ENCODE assay signal across 34 mouse cellular contexts in genomic region chr5:111687370-111687769, GRCm38 (mm10). TPM values are rescaled to one million over a fixed set of nuclear protein-coding genes. Genes with fewer than 3 reads are reported as not detected.
DNase-seq lines count a peak whose midpoint lies in the region; ATAC-seq and TF ChIP-seq lines count a peak whose summit lies in the region.
"Had no signal": no experiment of that assay in that cellular context is flagged by ENCODE, and none has a peak within 500 bp of the region (broad histone marks: within the 10 kb centered on the region; RNA-seq: fewer than 3 reads in every experiment).

No protein-coding gene starts in this region.

- TF ChIP-seq CTCF in forebrain, postnatal 0 days (IDR thresholded peaks at IDR 0.05; ENCODE audit: low read depth) = no peak

- 74% methylated on average over 5 of the region's 5 CpGs for WGBS in heart, embryonic 16.5 days
- 93% methylated on average over 5 of the region's 5 CpGs for whole genome bisulfite sequencing in forebrain, embryonic 10.5 days
- WGBS in forebrain, postnatal 0 days = 83% methylated on average over 5 of the region's 5 CpGs

- no peak for DNase-seq in heart, adult 18-20 months
- DNase-seq in thymus, postnatal 0 days (ENCODE audit: low spot score) = peak; percentile 68
- peak; percentile 26 to 28 for DNase-seq in thymus, postnatal 36 days
- DNase-seq in forebrain, embryonic 10.5 days (ENCODE audit: extremely low spot score, low spot score) = no peak
- no peak for DNase-seq in forebrain, postnatal 0 days
- DNase-seq: adrenal gland, postnatal 10 days; adrenal gland, postnatal 36 days; B cell, adult 2 months; cerebellum, adult 18-20 months; cerebellum, adult 9-11 months; cerebellum, postnatal 25 days; gastrocnemius, postnatal 25 days; heart, postnatal 10 days; heart, postnatal 36 days had no signal

- no peak overlapping the region for H3K4me2 ChIP-seq in heart, embryonic 16.5 days (ENCODE audit: low read depth, low read length)
- H3K4me2 ChIP-seq in forebrain, postnatal 0 days (ENCODE audit: low read depth) = no peak overlapping the region
- H3K4me2 ChIP-seq: embryonic facial prominence, embryonic 12.5 days; embryonic facial prominence, embryonic 15.5 days; forebrain, embryonic 12.5 days; forebrain, embryonic 15.5 days; heart, embryonic 11.5 days; hindbrain, embryonic 13.5 days; intestine, embryonic 15.5 days had no signal

- no peak overlapping the region for H3K4me3 ChIP-seq in heart, embryonic 16.5 days (ENCODE audit: low read length)
- H3K4me3 ChIP-seq in forebrain, embryonic 10.5 days = no peak overlapping the region
- H3K4me3 ChIP-seq in forebrain, postnatal 0 days (ENCODE audit: low read depth, low read length) = no peak overlapping the region
- H3K4me3 ChIP-seq: embryonic facial prominence, embryonic 12.5 days; embryonic facial prominence, embryonic 15.5 days; forebrain, embryonic 12.5 days; forebrain, embryonic 15.5 days; hindbrain, embryonic 10.5 days; hindbrain, embryonic 13.5 days; intestine, embryonic 15.5 days had no signal

- H3K27me3 ChIP-seq in heart, embryonic 16.5 days (ENCODE audit: control insufficient read depth, insufficient read depth, low read length) = peaks cover 6% of the 10 kb centered on the region; the same call in 1 of the 2 replicates
- H3K27me3 ChIP-seq in forebrain, embryonic 10.5 days (ENCODE audit: poor library complexity, severe bottlenecking) = peaks cover 16% of the 10 kb centered on the region
- no peaks in the 10 kb centered on the region for H3K27me3 ChIP-seq in forebrain, postnatal 0 days (ENCODE audit: insufficient read depth, low read length)
- H3K27me3 ChIP-seq: CH12.LX; embryonic facial prominence, embryonic 12.5 days; embryonic facial prominence, embryonic 15.5 days; forebrain, embryonic 15.5 days; intestine, embryonic 15.5 days had no signal

- no peaks in the 10 kb centered on the region for H3K4me1 ChIP-seq in heart, embryonic 16.5 days (ENCODE audit: control insufficient read depth, insufficient read depth, low read length)
- H3K4me1 ChIP-seq in forebrain, embryonic 10.5 days = peaks cover 18% of the 10 kb centered on the region
- H3K4me1 ChIP-seq in forebrain, postnatal 0 days (ENCODE audit: insufficient read depth) = peaks cover 1% of the 10 kb centered on the region; the same call in 1 of the 2 replicates
- H3K4me1 ChIP-seq: intestine, embryonic 15.5 days had no signal

- 0 out of 2 replicates have a peak, but pooled peaks have one; percentile 32 for ATAC-seq in heart, embryonic 16.5 days (replicated peaks; ENCODE audit: extremely low read depth, insufficient read depth, low FRiP score)
- no peak for ATAC-seq in forebrain, postnatal 0 days
- ATAC-seq: forebrain, embryonic 15.5 days; hindbrain, embryonic 16.5 days; intestine, embryonic 15.5 days; Patski had no signal

- no peaks in the 10 kb centered on the region for H3K36me3 ChIP-seq in heart, embryonic 16.5 days (ENCODE audit: control insufficient read depth, insufficient read depth)
- no peaks in the 10 kb centered on the region for H3K36me3 ChIP-seq in forebrain, embryonic 10.5 days (replicated peaks)
- no peaks in the 10 kb centered on the region for H3K36me3 ChIP-seq in forebrain, postnatal 0 days (ENCODE audit: insufficient read depth)
- H3K36me3 ChIP-seq: embryonic facial prominence, embryonic 12.5 days; embryonic facial prominence, embryonic 15.5 days; forebrain, embryonic 12.5 days; forebrain, embryonic 15.5 days; G1E; hindbrain, embryonic 10.5 days; hindbrain, embryonic 13.5 days; intestine, embryonic 15.5 days had no signal

- H3K27ac ChIP-seq in heart, embryonic 16.5 days (ENCODE audit: low read length) = no peak overlapping the region
- H3K27ac ChIP-seq in forebrain, embryonic 10.5 days = no peak overlapping the region
- H3K27ac ChIP-seq in forebrain, postnatal 0 days (ENCODE audit: low read depth, low read length) = no peak overlapping the region
- H3K27ac ChIP-seq: embryonic facial prominence, embryonic 12.5 days; embryonic facial prominence, embryonic 15.5 days; forebrain, embryonic 12.5 days; forebrain, embryonic 15.5 days; hindbrain, embryonic 10.5 days; hindbrain, embryonic 13.5 days; intestine, embryonic 15.5 days had no signal

- H3K9ac ChIP-seq in heart, embryonic 16.5 days (ENCODE audit: low read length) = no peak overlapping the region
- no peak overlapping the region for H3K9ac ChIP-seq in forebrain, postnatal 0 days
- H3K9ac ChIP-seq: embryonic facial prominence, embryonic 12.5 days; embryonic facial prominence, embryonic 15.5 days; forebrain, embryonic 12.5 days; forebrain, embryonic 15.5 days; hindbrain, embryonic 13.5 days; intestine, embryonic 15.5 days had no signal

- H3K9me3 ChIP-seq in heart, embryonic 16.5 days (replicated peaks; ENCODE audit: control insufficient read depth, low read length) = no peaks in the 10 kb centered on the region
- no peaks in the 10 kb centered on the region for H3K9me3 ChIP-seq in forebrain, embryonic 10.5 days
- no peaks in the 10 kb centered on the region for H3K9me3 ChIP-seq in forebrain, postnatal 0 days (ENCODE audit: low read length)
- H3K9me3 ChIP-seq: embryonic facial prominence, embryonic 12.5 days; embryonic facial prominence, embryonic 15.5 days; forebrain, embryonic 12.5 days; forebrain, embryonic 15.5 days; hindbrain, embryonic 10.5 days; hindbrain, embryonic 13.5 days; intestine, embryonic 15.5 days had no signal

RNA-seq across cellular contexts. Expression of gene Gm26897, which starts 46.4 kb away (rescaled TPM):
- polyA plus RNA-seq in heart, embryonic 16.5 days (2015; fragmentation: Nextera tagmentation; extraction: Ambion mirVana) = not detected in 2 replicates
- total RNA-seq in heart, adult 18-20 months (2021) = not detected
- not detected in 2 replicates for polyA plus RNA-seq in thymus, postnatal 0 days (2015; fragmentation: Nextera tagmentation; extraction: Ambion mirVana)
- not detected in 2 replicates for polyA plus RNA-seq in forebrain, embryonic 10.5 days (2016; fragmentation: Nextera tagmentation; extraction: Ambion mirVana)
- not detected in 2 replicates for total RNA-seq in forebrain, postnatal 0 days (2014; rRNA removed)
- polyA plus RNA-seq in forebrain, postnatal 0 days (2015; fragmentation: Nextera tagmentation; extraction: Ambion mirVana) = not detected in 2 replicates
- total RNA-seq: adrenal gland, adult 18-20 months; adrenal gland, postnatal 10 days; adrenal gland, postnatal 36 days; CH12.LX; common myeloid progenitor, adult 5-6 weeks; G1E; gastrocnemius, adult 8-10 months; gastrocnemius, postnatal 25 days; granulocyte monocyte progenitor cell, adult 5-6 weeks; heart, adult 8-10 months; heart, postnatal 10 days; heart, postnatal 36 days had no signal
- polyA plus RNA-seq: embryonic facial prominence, embryonic 12.5 days; embryonic facial prominence, embryonic 15.5 days; forebrain, embryonic 12.5 days; forebrain, embryonic 15.5 days; frontal cortex, adult 2 months; G1E; heart, embryonic 11.5 days; heart, embryonic 14.5 days; hindbrain, embryonic 10.5 days; hindbrain, embryonic 13.5 days; hindbrain, embryonic 16.5 days; intestine, embryonic 15.5 days; Patski had no signal

Comparison
In these comparisons a context has a peak if more than half of its experiments do, and no peak if none do; other contexts are left out.
1. DNase-seq: peak in thymus, postnatal 0 days (single experiment) and thymus, postnatal 36 days (2 of 2); none in heart, adult 18-20 months (0 of 2), forebrain, embryonic 10.5 days (single experiment) and forebrain, postnatal 0 days (single experiment).